Mouse (Mus musculus) gastrocnemius, adult 8-10 months (tissue): ENCODE data around the gene Ctrb1. TPM values are rescaled to one million over a fixed set of nuclear protein-coding genes. Genes with fewer than 3 reads are reported as not detected.
"Not testable (repeated sequence)": the region's sequence is repeated elsewhere in the genome, so short reads cannot be mapped to it uniquely, and the experiment has no call there.

Source experiments
- DNase-seq, 2 experiments: peaks; one replicate each; pipeline ENCODE4 v3.0.0; 2022; ENCODE audit warnings: low spot score in 2 of 2
- total RNA-seq, 4 experiments: library from RNA; stranded (reverse); gene quantifications; 2 replicates each; pipeline ENCODE4 v1.2.4; 2022

Gene Ctrb1
- total RNA-seq, 4 experiments from 2014 or later = 0.35 TPM; not detected in 3

GRCm38 (mm10) chr8:111682521-111682920 lies 8.3 kb downstream of the Ctrb1 start:
- no peak for DNase-seq

GRCm38 (mm10) chr8:111681153-111681552 lies 9.7 kb downstream of the Ctrb1 start:
- DNase-seq = no peak

- no peak for DNase-seq
Measured at GRCm38 (mm10) chr8:111680423-111681028, 10.3 kb downstream of the Ctrb1 start.

GRCm38 (mm10) chr8:111678848-111679247 lies 12.0 kb downstream of the Ctrb1 start:
- no peak for DNase-seq

GRCm38 (mm10) chr8:111678111-111678510 lies 12.7 kb downstream of the Ctrb1 start:
- DNase-seq = peak in 1 of 2 experiments; percentile 17

- DNase-seq = no peak
Measured at GRCm38 (mm10) chr8:111676237-111676636, 14.6 kb downstream of the Ctrb1 start.

GRCm38 (mm10) chr8:111666751-111667150 lies 24.1 kb downstream of the Ctrb1 start:
- DNase-seq = no peak

GRCm38 (mm10) chr8:111662473-111662872 lies 28.3 kb downstream of the Ctrb1 start:
- DNase-seq = peak; percentile 61 to 69

- DNase-seq = no peak
Measured at GRCm38 (mm10) chr8:111658819-111659423, 31.9 kb downstream of the Ctrb1 start.

GRCm38 (mm10) chr8:111657312-111657854 lies 33.4 kb downstream of the Ctrb1 start:
- no peak for DNase-seq

GRCm38 (mm10) chr8:111653524-111653923 lies 37.3 kb downstream of the Ctrb1 start:
- DNase-seq = no peak

GRCm38 (mm10) chr8:111650651-111651050 lies 40.2 kb downstream of the Ctrb1 start:
- no peak for DNase-seq

- no peak for DNase-seq
Measured at GRCm38 (mm10) chr8:111648834-111649233, 42.0 kb downstream of the Ctrb1 start.

GRCm38 (mm10) chr8:111645715-111646114 lies 45.1 kb downstream of the Ctrb1 start:
- no peak for DNase-seq

GRCm38 (mm10) chr8:111644286-111645051 lies 46.3 kb downstream of the Ctrb1 start:
- not testable (repeated sequence) for DNase-seq

- peak; percentile 83 to 88 for DNase-seq
Measured at GRCm38 (mm10) chr8:111643264-111644141, 47.3 kb downstream of the Ctrb1 start, which contains the start of gene Zfp1. TSS of gene Zfp1 (plus strand) at chr8:111643401.

GRCm38 (mm10) chr8:111642939-111643263 lies 47.9 kb downstream of the Ctrb1 start:
- DNase-seq = no peak

GRCm38 (mm10) chr8:111642496-111642895 lies 48.3 kb downstream of the Ctrb1 start:
- no peak for DNase-seq

GRCm38 (mm10) chr8:111641064-111641463 lies 49.7 kb downstream of the Ctrb1 start:
- no peak for DNase-seq

GRCm38 (mm10) chr8:111638086-111638485 lies 52.7 kb downstream of the Ctrb1 start:
- DNase-seq = no peak
